Comparison of ENCODE assay signal across 13 mouse cellular contexts in the genomic region with DNA sequence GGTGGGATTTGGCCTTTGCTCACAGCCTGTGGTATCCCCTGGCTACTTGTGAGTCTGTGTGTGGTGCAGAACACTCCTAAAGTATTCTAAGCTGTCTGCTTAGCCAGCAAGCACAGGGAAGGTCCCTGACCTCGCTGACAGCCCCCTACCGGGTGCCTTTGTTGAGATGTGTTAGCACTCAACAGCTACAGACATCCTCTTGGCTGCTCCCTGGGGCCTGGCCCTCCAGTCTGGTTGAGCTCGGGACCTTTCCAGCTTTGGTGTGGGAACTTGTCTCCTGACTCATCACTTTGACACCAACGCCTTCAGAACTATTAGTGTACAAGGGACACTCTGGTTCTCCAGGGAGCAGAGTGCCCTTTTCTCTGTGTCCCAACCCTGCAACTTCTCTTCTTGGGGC. TPM values are rescaled to one million over a fixed set of nuclear protein-coding genes. Genes with fewer than 3 reads are reported as not detected.
DNase-seq lines count a peak whose midpoint lies in the region; TF ChIP-seq lines count a peak whose summit lies in the region.
"Had no signal": no experiment of that assay in that cellular context is flagged by ENCODE, and none has a peak within 500 bp of the region (broad histone marks: within the 10 kb centered on the region; RNA-seq: fewer than 3 reads in every experiment).

No protein-coding gene starts in this region.

- peak; percentile 46 for DNase-seq in gastrocnemius, postnatal 14 days
- DNase-seq in gastrocnemius, postnatal 25 days, result no peak
- peak; percentile 24 for DNase-seq in lung, postnatal 14 days
- no peak for DNase-seq in lung, adult 2 months
- DNase-seq in CH12.LX (ENCODE audit: extremely low read depth), result no peak
- DNase-seq in embryonic facial prominence, embryonic 10.5 days (ENCODE audit: low spot score), result no peak
- no peak for DNase-seq in cerebellum, adult 11 months
- no peak for DNase-seq in left cerebral cortex, adult 11 months (ENCODE audit: low spot score)
- DNase-seq: cerebellum, adult 9-10 months; kidney, postnatal 10 days had no signal

- no peak for TF ChIP-seq RAD21 in CH12.LX (IDR thresholded peaks at IDR 0.05; ENCODE audit: low read depth, low read length)

- dilution Hi-C loops in CH12.LX (cut with MboI; ENCODE audit: extremely low pct_ligation_motif_present, extremely low pct_unique_long_range_greater_than_20kb, low sequenced_read_pairs), result no loop called here

- H3K4me2 ChIP-seq in CH12.LX (ENCODE audit: insufficient read depth, low read depth, poor library complexity, severe bottlenecking), result no peak overlapping the region
- H3K4me2 ChIP-seq: embryonic facial prominence, embryonic 13.5 days; hindbrain, embryonic 15.5 days had no signal

- no peak overlapping the region for H3K4me3 ChIP-seq in lung, adult 2 months (replicated peaks; ENCODE audit: extremely low read depth, low read depth, low read length)
- no peak overlapping the region for H3K4me3 ChIP-seq in CH12.LX (replicated peaks in 1 of 3; ENCODE audit: low read depth in 2 of 3, low read length in 2 of 3, poor library complexity in 1 of 3)
- H3K4me3 ChIP-seq in embryonic facial prominence, embryonic 10.5 days, result no peak overlapping the region
- H3K4me3 ChIP-seq: embryonic facial prominence, embryonic 13.5 days; hindbrain, embryonic 15.5 days; left cerebral cortex, adult 2 months had no signal

- TF ChIP-seq EP300 in CH12.LX (IDR thresholded peaks at IDR 0.05; ENCODE audit: low read length), result no peak

- no peak for TF ChIP-seq POLR2A in lung, adult 2 months (IDR thresholded peaks at IDR 0.05; ENCODE audit: borderline replicate concordance, extremely low read depth, low read depth, low read length)
- TF ChIP-seq POLR2A in CH12.LX (IDR thresholded peaks at IDR 0.05; ENCODE audit: low read depth, low read length), result no peak

- H3K27me3 ChIP-seq in CH12.LX (replicated peaks), result peaks cover 20% of the 10 kb centered on the region
- 0 out of 2 replicates have a peak, but pooled peaks cover 13% of the 10 kb centered on the region for H3K27me3 ChIP-seq in embryonic facial prominence, embryonic 10.5 days (replicated peaks; ENCODE audit: low read depth, poor library complexity, severe bottlenecking)
- H3K27me3 ChIP-seq: embryonic facial prominence, embryonic 13.5 days; hindbrain, embryonic 15.5 days had no signal

- H3K9ac ChIP-seq in CH12.LX (ENCODE audit: insufficient read depth, low read depth), result no peak overlapping the region
- H3K9ac ChIP-seq: embryonic facial prominence, embryonic 13.5 days; hindbrain, embryonic 15.5 days had no signal

- no peaks in the 10 kb centered on the region for H3K79me2 ChIP-seq in CH12.LX (replicated peaks; ENCODE audit: control insufficient read depth, extremely low read depth, insufficient read depth, poor library complexity, severe bottlenecking)

- in situ Hi-C loops in CH12.LX (cut with MboI; ENCODE audit: low pct_ligation_motif_present, low pct_unique_long_range_greater_than_20kb, low sequenced_read_pairs), result no loop called here

- H3K27ac ChIP-seq in CH12.LX (ENCODE audit: insufficient read depth, low read depth), result no peak overlapping the region
- H3K27ac ChIP-seq in embryonic facial prominence, embryonic 10.5 days (replicated peaks), result peak overlapping the region; percentile 80
- H3K27ac ChIP-seq: embryonic facial prominence, embryonic 13.5 days; hindbrain, embryonic 15.5 days; left cerebral cortex, adult 2 months had no signal

- WGBS in lung, adult 2 months, result 56% methylated on average over 4 of the region's 4 CpGs
- WGBS in embryonic facial prominence, embryonic 10.5 days, result 20% methylated on average over 4 of the region's 4 CpGs

- no peak for TF ChIP-seq CTCF in lung, adult 2 months (IDR thresholded peaks at IDR 0.05; ENCODE audit: insufficient read depth, low read length)
- TF ChIP-seq CTCF in CH12.LX (conservative IDR thresholded peaks at IDR 0.05 in 1 of 2, IDR thresholded peaks at IDR 0.05 in 1 of 2; ENCODE audit: low read depth in 2 of 2, low read length in 2 of 2), result peak in 1 of 2 experiments; percentile 29; a peak in 2 of 4 replicates

- intact Hi-C loops in gastrocnemius, postnatal 14 days (cut with DNase I; ENCODE audit: low total_unique reads), result no loop called here

- H3K4me1 ChIP-seq in lung, adult 2 months (ENCODE audit: control insufficient read depth, insufficient read depth, low read length), result peaks cover 6% of the 10 kb centered on the region
- H3K4me1 ChIP-seq in CH12.LX (ENCODE audit: control insufficient read depth in 1 of 2, insufficient read depth in 2 of 2), result peaks cover 13 to 43% of the 10 kb centered on the region in 2 experiments
- H3K4me1 ChIP-seq in embryonic facial prominence, embryonic 10.5 days, result peaks cover 58% of the 10 kb centered on the region

- H3K36me3 ChIP-seq in CH12.LX (replicated peaks in 1 of 2; ENCODE audit: control insufficient read depth in 1 of 2, insufficient read depth in 1 of 2, low read length in 1 of 2), result no peaks in the 10 kb centered on the region
- H3K36me3 ChIP-seq in embryonic facial prominence, embryonic 10.5 days (replicated peaks), result no peaks in the 10 kb centered on the region
- H3K36me3 ChIP-seq: embryonic facial prominence, embryonic 13.5 days; hindbrain, embryonic 15.5 days had no signal

- peaks cover 2% of the 10 kb centered on the region for H3K9me3 ChIP-seq in CH12.LX (replicated peaks; ENCODE audit: low read length)
- H3K9me3 ChIP-seq in embryonic facial prominence, embryonic 10.5 days, result no peaks in the 10 kb centered on the region
- H3K9me3 ChIP-seq: embryonic facial prominence, embryonic 13.5 days; hindbrain, embryonic 15.5 days had no signal

TF ChIP-seq in CH12.LX, 34 proteins besides CTCF, POLR2A, EP300 and RAD21:
- TF ChIP-seq MYC (IDR thresholded peaks at IDR 0.05; ENCODE audit: low read depth, low read length), result no peak
- TF ChIP-seq SMC3 (IDR thresholded peaks at IDR 0.05; ENCODE audit: low read depth, low read length), result 0 out of 2 replicates have a peak, but pooled peaks have one; percentile 13

RNA-seq across cellular contexts. Expression of a gene that starts 28.0 kb away (rescaled TPM):
- 1 to 10 TPM; 2.9 to 3.7 TPM for total RNA-seq in gastrocnemius, postnatal 14 days (2021)
- total RNA-seq in gastrocnemius, postnatal 25 days (2021), result 1 to 10 TPM; 4.4 to 6.1 TPM
- polyA plus RNA-seq in lung, adult 2 months (2012; rRNA removed), result 32.1 and 40.6 TPM in 2 replicates
- total RNA-seq in CH12.LX (2012; rRNA removed) (2.5 and 4.7 TPM in 2 replicates), CH12.LX (2014; rRNA removed) (1.1 and 1.2 TPM in 2 replicates)
- 0.83 and 1.1 TPM in 2 replicates for polyA plus RNA-seq in CH12.LX (2012; ENCODE audit: insufficient read length, low read depth)
- polyA plus RNA-seq in embryonic facial prominence, embryonic 10.5 days (2016; fragmentation: Nextera tagmentation; extraction: Ambion mirVana), result 13.6 and 16.7 TPM in 2 replicates

RNA-seq across cellular contexts. Expression of a gene that starts 44.2 kb away (rescaled TPM):
- total RNA-seq in gastrocnemius, postnatal 14 days (2021), result 10 to 100 TPM; 15.6 to 17.1 TPM
- 10 to 100 TPM; 18.4 to 18.6 TPM for total RNA-seq in gastrocnemius, postnatal 25 days (2021)
- 83.2 and 104 TPM in 2 replicates for polyA plus RNA-seq in lung, adult 2 months (2012; rRNA removed)
- total RNA-seq in CH12.LX (2012; rRNA removed), result 60.5 and 64.5 TPM in 2 replicates
- total RNA-seq in CH12.LX (2014; rRNA removed), result 38.1 and 39.8 TPM in 2 replicates
- polyA plus RNA-seq in CH12.LX (2012; ENCODE audit: insufficient read length, low read depth), result 50.4 and 50.8 TPM in 2 replicates
- 43.5 and 44.6 TPM in 2 replicates for polyA plus RNA-seq in embryonic facial prominence, embryonic 10.5 days (2016; fragmentation: Nextera tagmentation; extraction: Ambion mirVana)

Comparison
In these comparisons a context has a peak if more than half of its experiments do, and no peak if none do; other contexts are left out.
1. DNase-seq: peak in gastrocnemius, postnatal 14 days (single experiment) and lung, postnatal 14 days (single experiment); none in gastrocnemius, postnatal 25 days (single experiment), lung, adult 2 months (single experiment), CH12.LX (single experiment), embryonic facial prominence, embryonic 10.5 days (single experiment), cerebellum, adult 11 months (single experiment) and left cerebral cortex, adult 11 months (single experiment).